Mouse (Mus musculus): ENCODE results near the gene Ahnak.

GRCm38 (mm10) chr19:9035101-9035500 is 46.0 kb downstream of the Ahnak start:
- TF ChIP-seq MAFK (IDR thresholded peaks at IDR 0.05; ENCODE audit: borderline replicate concordance, low read depth, low read length), result no peak
- TF ChIP-seq HCFC1 (IDR thresholded peaks at IDR 0.05; ENCODE audit: low read depth, low read length), result no peak
- TF ChIP-seq POLR2A (IDR thresholded peaks at IDR 0.05; ENCODE audit: control insufficient read depth in 1 of 2, insufficient read depth in 1 of 2, low read depth in 1 of 2, low read length in 2 of 2, poor library complexity in 1 of 2), result no peak
- no peak for TF ChIP-seq CTCF (IDR thresholded peaks at IDR 0.05 in 2 of 3, conservative IDR thresholded peaks at IDR 0.05 in 1 of 3; ENCODE audit: control insufficient read depth in 1 of 3, insufficient read depth in 1 of 3, low read depth in 2 of 3, low read length in 3 of 3, poor library complexity in 1 of 3, severe bottlenecking in 1 of 3)
- TF ChIP-seq RCOR1 (IDR thresholded peaks at IDR 0.05; ENCODE audit: low read depth, low read length), result no peak
- no peak for TF ChIP-seq TBP (IDR thresholded peaks at IDR 0.05; ENCODE audit: low read depth, low read length)

Data from MEL (cell line).